In the genomic region with DNA sequence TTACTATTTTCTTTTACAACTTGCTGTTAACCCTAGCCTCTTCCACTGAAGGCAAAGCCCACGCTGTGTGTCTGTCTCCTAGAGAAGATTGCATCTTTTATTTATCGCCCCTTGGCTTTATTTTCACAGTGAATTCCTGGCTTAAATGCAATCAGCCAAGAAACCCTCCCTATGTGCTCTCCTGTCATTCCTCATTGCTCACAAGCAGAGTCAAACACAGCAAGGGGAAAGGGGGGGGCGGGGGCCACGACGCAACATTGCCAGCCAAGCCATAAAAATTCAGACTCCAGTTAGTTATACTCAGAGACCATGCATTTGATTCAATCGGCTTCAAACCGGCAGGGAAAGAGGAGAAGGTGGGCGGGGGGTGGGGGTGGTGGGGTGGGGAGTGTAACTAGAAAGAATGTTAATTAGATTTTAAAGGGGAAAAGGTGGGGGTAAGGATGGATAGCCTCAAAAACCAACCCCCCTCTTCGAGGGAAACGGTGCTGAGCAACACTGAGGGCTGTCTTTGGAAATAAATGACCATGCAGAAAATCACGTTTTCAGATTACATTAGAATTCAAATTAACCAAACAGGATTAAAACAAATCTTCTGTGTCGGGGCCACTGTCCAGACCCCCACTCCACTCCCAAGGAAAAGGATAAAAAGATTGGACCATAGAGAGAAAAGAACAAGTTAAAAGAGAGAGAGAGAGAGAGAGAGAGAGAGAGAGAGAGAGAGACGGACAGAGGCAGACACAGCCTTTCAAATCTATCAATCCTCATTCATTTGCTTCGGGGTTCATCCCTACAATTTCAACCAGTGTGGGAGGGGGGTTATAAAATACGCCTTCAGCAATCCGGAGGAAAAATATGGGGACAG, we compare ENCODE assay signal across 7 mouse cellular contexts.
DNase-seq lines count a peak whose midpoint lies in the region; ATAC-seq and TF ChIP-seq lines count a peak whose summit lies in the region.

No protein-coding gene starts in this region.

- no peak for TF ChIP-seq CTCF in testis, adult 2 months (IDR thresholded peaks at IDR 0.05; ENCODE audit: control insufficient read depth, insufficient read depth, insufficient replicate concordance, low read depth, low read length)

- no peaks in the 10 kb centered on the region; the same call in 1 of the 2 replicates for H3K27me3 ChIP-seq in testis, adult 2 months (ENCODE audit: control insufficient read depth, insufficient read depth, low read length)
- no peaks in the 10 kb centered on the region for H3K27me3 ChIP-seq in forebrain, embryonic 15.5 days
- peaks cover 65% of the 10 kb centered on the region for H3K27me3 ChIP-seq in liver, embryonic 16.5 days (ENCODE audit: control insufficient read depth, insufficient read depth, low read depth, low read length)

- TF ChIP-seq POLR2A in testis, adult 2 months (IDR thresholded peaks at IDR 0.05; ENCODE audit: control insufficient read depth, low read depth, low read length), result no peak

- no peaks in the 10 kb centered on the region for H3K9me3 ChIP-seq in forebrain, embryonic 15.5 days
- H3K9me3 ChIP-seq in liver, embryonic 16.5 days (replicated peaks; ENCODE audit: control insufficient read depth, low read length), result no peaks in the 10 kb centered on the region

- H3K4me3 ChIP-seq in testis, adult 2 months (ENCODE audit: control insufficient read depth, low read depth, low read length), result peak overlapping the region; percentile 99
- H3K4me3 ChIP-seq in forebrain, embryonic 15.5 days, result peak overlapping the region; percentile 98
- H3K4me3 ChIP-seq in liver, embryonic 16.5 days (ENCODE audit: low read depth, low read length), result peak overlapping the region; percentile 69

- peak overlapping the region; percentile 87 for H3K9ac ChIP-seq in forebrain, embryonic 15.5 days (replicated peaks)
- H3K9ac ChIP-seq in liver, embryonic 16.5 days (ENCODE audit: low read depth, low read length), result peak overlapping the region; percentile 25; the same call in 1 of the 2 replicates

- no peak overlapping the region for H3K27ac ChIP-seq in testis, adult 2 months (ENCODE audit: control insufficient read depth, insufficient read depth, low read depth, low read length)
- peak overlapping the region; percentile 99 for H3K27ac ChIP-seq in forebrain, embryonic 15.5 days (replicated peaks)
- no peak overlapping the region for H3K27ac ChIP-seq in liver, embryonic 16.5 days (ENCODE audit: low read length)

- no peaks in the 10 kb centered on the region for H3K36me3 ChIP-seq in testis, adult 2 months (ENCODE audit: control insufficient read depth, insufficient read depth, low read length)
- no peaks in the 10 kb centered on the region for H3K36me3 ChIP-seq in forebrain, embryonic 15.5 days
- no peaks in the 10 kb centered on the region for H3K36me3 ChIP-seq in liver, embryonic 16.5 days (ENCODE audit: control insufficient read depth, insufficient read depth)

- no peak for ATAC-seq in forebrain, embryonic 15.5 days (replicated peaks)
- no peak for ATAC-seq in liver, embryonic 16.5 days (ENCODE audit: low read depth)
- no peak for ATAC-seq in cerebellum, adult (ENCODE audit: insufficient number of reproducible peaks, low FRiP score, low TSS enrichment)

- peaks cover 10% of the 10 kb centered on the region for H3K4me1 ChIP-seq in testis, adult 2 months (ENCODE audit: control insufficient read depth, insufficient read depth, low read length)
- peaks cover 47% of the 10 kb centered on the region for H3K4me1 ChIP-seq in forebrain, embryonic 15.5 days
- H3K4me1 ChIP-seq in liver, embryonic 16.5 days (ENCODE audit: control insufficient read depth, low read depth, low read length), result no peaks in the 10 kb centered on the region; the same call in 1 of the 2 replicates

- H3K4me2 ChIP-seq in forebrain, embryonic 15.5 days (replicated peaks), result peak overlapping the region; percentile 61
- peak overlapping the region; percentile 87 for H3K4me2 ChIP-seq in liver, embryonic 16.5 days (ENCODE audit: low read depth, low read length)

- no peak for DNase-seq in testis, postnatal 10 days (ENCODE audit: low spot score)
- no peak for DNase-seq in cerebellum, adult 18-20 months
- no peak for DNase-seq in layer of hippocampus, adult 9-11 months

- under 1% methylated on average over 16 of the region's 16 CpGs for WGBS in forebrain, embryonic 15.5 days
- WGBS in liver, embryonic 16.5 days (ENCODE audit: insufficient replicate concordance), result 9% methylated on average over 16 of the region's 16 CpGs
